Comparison of ENCODE assay signal across 8 mouse cellular contexts in genomic region chr4:41314141-41315129, GRCm38 (mm10). TPM values are rescaled to one million over a fixed set of nuclear protein-coding genes. Genes with fewer than 3 reads are reported as not detected.
DNase-seq lines count a peak whose midpoint lies in the region; ATAC-seq lines count a peak whose summit lies in the region.

TSS of gene Dcaf12 (minus strand) at chr4:41314889.

- H3K4me3 ChIP-seq in hindbrain, embryonic 14.5 days (replicated peaks; ENCODE audit: low read length) = peak within 1 kb of the TSS; percentile 81

- H3K27ac ChIP-seq in hindbrain, embryonic 14.5 days = peak within 1 kb of the TSS; percentile 90

- H3K4me2 ChIP-seq in hindbrain, embryonic 14.5 days (replicated peaks) = peak within 1 kb of the TSS; percentile 86

- no peaks in the 10 kb centered on the region for H3K27me3 ChIP-seq in hindbrain, embryonic 14.5 days (ENCODE audit: control insufficient read depth, insufficient read depth, low read length)

- peaks cover 17% of the 10 kb centered on the region for H3K4me1 ChIP-seq in hindbrain, embryonic 14.5 days (replicated peaks; ENCODE audit: control insufficient read depth, insufficient read depth, low read length)

- peak; percentile 98 for DNase-seq in R1 (ENCODE audit: low read depth, low spot score)
- peak; percentile 94 to 97 for DNase-seq in cerebellum, postnatal 25 days
- DNase-seq in frontal cortex, postnatal 25 days (ENCODE audit: low spot score in 2 of 2) = peak; percentile 83 to 90
- DNase-seq in hindbrain, embryonic 14.5 days (ENCODE audit: low spot score) = peak; percentile 91
- peak; percentile 95 for DNase-seq in layer of hippocampus, postnatal 36 days
- DNase-seq in lung, postnatal 36 days = peak; percentile 98
- DNase-seq in retina, postnatal 1 day = peak; percentile 98
- DNase-seq in urinary bladder, adult 18-20 months (ENCODE audit: low spot score in 2 of 2) = peak; percentile 88 to 96

- peak within 1 kb of the TSS; percentile 92 for H3K9ac ChIP-seq in hindbrain, embryonic 14.5 days

- ATAC-seq in hindbrain, embryonic 14.5 days (ENCODE audit: low FRiP score) = peak; percentile 97

- H3K9me3 ChIP-seq in hindbrain, embryonic 14.5 days (ENCODE audit: control insufficient read depth, low read length) = no peaks in the 10 kb centered on the region

- WGBS in hindbrain, embryonic 14.5 days = under 1% methylated on average over 70 of the region's 70 CpGs

- peaks cover 33% of the 10 kb centered on the region for H3K36me3 ChIP-seq in hindbrain, embryonic 14.5 days (replicated peaks; ENCODE audit: control insufficient read depth, insufficient read depth)

RNA-seq across cellular contexts. Expression of gene Dcaf12, which starts in this region (rescaled TPM):
- 55.7 and 63.8 TPM in 2 replicates for polyA plus RNA-seq in hindbrain, embryonic 14.5 days (2014; fragmentation: Nextera tagmentation; extraction: Ambion mirVana)
- total RNA-seq in layer of hippocampus, postnatal 36 days (2021) = 10 to 100 TPM; 46.7 to 47.2 TPM

Comparison
In these comparisons a context has a peak if more than half of its experiments do, and no peak if none do; other contexts are left out.
1. Peak in every context shown above with its lines: DNase-seq, ATAC-seq, H3K4me3 ChIP-seq and H3K27ac ChIP-seq.